Mouse (Mus musculus) kidney, postnatal 36 days (tissue): ENCODE results near the gene Syt8.

Source experiments
- DNase-seq, 2 experiments: peaks; one replicate each; pipeline ENCODE4 v3.0.0; 2021 to 2022; ENCODE audit warnings: mixed read lengths in 2 of 2

Syt8 gene

GRCm38 (mm10) chr7:142478574-142478973 lies 43.9 kb downstream of the Syt8 start:
- no peak for DNase-seq

DNA sequence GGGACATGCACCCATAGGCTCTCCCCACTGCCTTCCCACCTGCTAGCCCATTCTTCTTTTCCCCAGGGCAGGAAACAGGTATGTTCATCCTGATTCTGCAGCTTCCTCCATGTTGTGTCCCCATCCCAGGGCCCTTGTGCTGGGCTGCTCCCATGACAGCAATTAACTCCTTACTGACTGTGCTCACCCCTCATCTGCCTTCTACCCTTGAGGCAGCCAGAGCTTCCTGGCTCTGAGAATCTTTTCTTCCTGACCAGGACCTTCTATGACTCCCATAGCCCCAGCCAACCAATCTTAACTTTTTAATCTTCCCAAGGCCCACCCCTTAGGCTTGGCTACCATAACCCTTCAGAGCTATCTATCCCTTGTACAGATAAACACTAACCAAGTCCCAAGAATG lies 44.7 kb downstream of the Syt8 start:
- DNase-seq = no peak

DNA sequence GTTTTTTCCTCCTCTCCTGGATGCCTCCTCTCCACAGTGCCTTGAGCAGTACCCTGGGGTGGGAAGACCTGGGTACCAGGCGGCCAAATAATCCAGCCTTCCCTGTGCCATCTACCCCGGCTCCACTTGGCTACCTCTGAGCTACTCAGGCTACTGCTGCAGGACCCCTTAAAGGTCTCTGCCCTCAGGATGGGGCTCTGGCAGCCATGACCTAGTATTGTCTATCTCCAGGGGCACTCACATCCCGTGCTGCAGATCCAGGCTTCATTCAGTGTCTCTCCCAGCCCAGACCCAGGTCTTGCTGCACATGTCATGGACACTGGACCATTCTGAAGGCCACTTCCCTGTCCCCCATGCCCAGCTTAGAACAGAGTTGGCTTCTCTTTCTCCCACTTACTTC lies 45.2 kb downstream of the Syt8 start:
- DNase-seq = no peak

GRCm38 (mm10) chr7:142480661-142481060 lies 46.0 kb downstream of the Syt8 start:
- DNase-seq = no peak

DNA sequence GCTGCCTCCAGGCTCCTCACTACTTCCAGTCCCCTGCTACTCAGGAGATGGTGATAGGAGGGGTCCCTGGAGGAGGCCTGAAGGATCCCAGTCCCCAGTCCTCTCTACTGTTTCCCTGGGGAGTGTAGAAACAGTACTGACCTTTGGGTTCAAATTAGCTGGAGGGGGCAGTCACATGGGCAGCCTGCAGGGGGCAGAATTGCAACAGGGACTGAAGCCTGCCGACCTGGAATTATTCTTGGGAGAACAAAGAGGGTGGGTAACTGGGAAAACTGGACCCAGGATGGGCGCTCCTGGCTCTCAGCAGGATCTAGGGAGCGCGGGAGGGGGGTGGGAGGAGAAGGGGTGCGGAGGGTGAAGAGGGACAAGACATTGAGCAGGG lies 46.5 kb downstream of the Syt8 start:
- DNase-seq = peak; percentile 31 to 69

DNA sequence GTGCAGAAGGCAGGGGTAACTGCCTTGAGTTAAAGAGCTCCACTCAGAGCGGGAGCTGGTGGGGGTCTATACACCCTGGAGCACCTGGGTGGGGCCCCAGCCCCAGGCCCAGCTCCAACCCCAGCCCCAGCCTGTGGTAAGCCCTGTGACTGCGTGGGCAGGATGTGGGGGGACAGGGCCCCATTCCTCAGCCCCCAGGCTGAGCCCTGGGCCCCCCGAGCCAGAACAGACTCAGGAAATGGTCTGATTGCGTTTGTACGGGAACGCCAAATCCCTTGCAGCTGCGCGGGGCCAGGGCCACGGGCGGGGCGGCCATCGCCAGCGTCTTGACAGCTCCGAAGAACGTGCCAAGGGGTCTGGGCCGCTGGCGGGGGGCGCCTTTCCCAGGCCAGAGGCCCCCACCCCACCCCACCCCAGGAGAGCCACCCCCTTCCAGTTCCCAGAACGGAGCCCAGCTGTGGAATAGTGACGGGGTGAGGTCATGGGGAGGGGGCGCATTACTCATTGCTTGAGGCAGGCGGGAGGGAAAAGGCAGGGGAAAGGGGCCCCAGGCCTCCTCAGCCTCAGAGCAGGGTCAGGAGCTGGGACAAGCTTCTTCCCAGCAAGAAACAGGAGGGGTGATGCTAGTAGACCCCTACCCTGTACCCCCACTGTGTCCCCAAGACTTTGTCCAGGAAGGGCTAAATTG lies 47.1 kb downstream of the Syt8 start:
- DNase-seq = no peak

DNA sequence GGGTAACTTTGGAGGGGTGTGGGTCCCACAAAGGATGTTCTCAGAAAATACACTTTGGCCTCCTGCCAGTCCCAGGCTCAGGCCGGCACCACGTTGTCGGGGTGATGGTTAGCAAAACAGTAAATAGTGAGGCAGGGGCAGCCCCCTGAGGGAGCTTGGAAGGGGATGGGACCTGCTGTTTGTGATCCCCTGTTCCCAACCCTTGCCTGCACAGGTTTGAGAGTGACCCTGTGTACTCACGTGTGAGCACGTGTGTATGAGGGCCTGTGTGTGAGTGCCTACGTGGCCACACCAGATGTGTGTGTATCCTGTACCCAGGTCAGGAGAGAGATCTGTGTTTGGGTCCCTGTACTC lies 47.6 kb downstream of the Syt8 start:
- no peak for DNase-seq

DNA sequence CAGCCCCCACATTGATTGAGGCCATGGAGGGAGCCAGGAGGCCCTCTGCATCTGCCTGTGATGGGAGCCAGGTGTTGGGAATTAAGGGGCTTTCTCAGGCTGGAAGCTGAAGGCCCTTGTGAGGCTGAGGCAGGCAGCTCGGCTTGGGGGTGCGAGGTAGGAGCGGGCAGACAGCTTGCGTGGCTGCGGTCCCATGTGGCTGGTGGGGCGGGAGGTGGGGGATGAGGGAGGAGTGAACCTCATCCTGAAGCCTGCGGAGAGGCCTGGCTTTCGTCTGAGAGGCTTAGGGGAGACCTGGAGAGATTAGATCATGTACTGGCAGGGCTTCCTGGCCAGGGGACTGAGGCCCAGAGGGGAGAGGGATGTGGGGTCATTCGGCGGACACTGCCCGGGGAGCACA lies 48.5 kb downstream of the Syt8 start:
- no peak for DNase-seq

- no peak for DNase-seq
Measured at GRCm38 (mm10) chr7:142484780-142485179, 50.1 kb downstream of the Syt8 start.

DNA sequence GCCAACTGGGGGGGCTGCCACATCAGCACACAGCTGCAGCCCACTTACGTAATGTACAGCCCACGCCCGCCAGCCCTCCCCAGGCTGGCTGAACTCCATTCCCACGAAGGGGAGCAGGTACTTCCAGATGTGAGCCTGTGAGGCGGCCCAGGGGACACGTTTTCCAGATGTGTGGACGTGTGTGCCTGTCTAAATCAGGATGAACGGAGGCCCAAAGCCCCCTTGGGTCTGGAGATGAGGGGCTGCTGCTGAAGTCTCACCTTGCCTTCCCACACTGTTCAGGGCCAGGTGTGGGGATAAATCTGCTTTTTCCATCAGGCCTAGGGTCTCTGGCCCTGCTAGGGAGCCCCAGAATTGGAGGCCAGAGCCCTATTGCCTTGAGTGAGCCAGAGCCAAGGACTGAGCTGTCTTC lies 52.1 kb downstream of the Syt8 start:
- no peak for DNase-seq

DNA sequence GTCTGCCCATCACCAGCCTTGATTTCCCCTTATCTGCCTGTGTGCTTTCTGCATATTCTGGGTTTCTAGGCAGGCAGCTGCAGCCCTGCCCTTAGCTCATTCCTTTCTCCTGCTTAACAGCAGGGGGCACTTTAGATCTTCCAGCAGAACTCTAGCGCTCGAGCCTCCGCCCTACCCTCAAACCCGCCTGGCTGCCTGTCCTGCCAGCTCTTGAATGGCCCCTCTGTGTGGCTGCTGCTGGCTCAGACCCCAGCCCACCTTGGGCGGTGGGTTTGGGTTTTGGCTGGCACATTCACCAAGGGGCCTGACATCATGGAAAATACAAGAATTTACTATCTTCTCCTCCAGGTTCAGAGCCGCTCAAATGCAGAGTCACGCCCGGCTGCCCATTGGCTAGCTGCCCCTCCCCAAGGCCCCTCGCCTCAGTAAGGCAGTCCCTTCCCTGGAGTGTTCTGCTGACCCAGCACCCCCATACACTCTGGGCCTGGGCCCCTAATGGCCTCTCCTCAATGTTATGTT lies 52.8 kb downstream of the Syt8 start:
- DNase-seq = peak; percentile 17 to 34

- DNase-seq = no peak
Measured at GRCm38 (mm10) chr7:142488053-142488452, 53.4 kb downstream of the Syt8 start.
